Mouse (Mus musculus) MEL (cell line): Measurements from ENCODE around the gene Tgfbi.

Source experiments
- CTCF ChIP-seq, 3 experiments: IDR thresholded peaks in 2 of 3; conservative IDR thresholded peaks in 1 of 3; 2 replicates each; pipeline ENCODE4 v1.5.1; 2011 to 2012; ENCODE audit warnings: low read length in 3 of 3, low read depth in 2 of 3, mild to moderate bottlenecking in 2 of 3, improper control_type of control experiment in 1 of 3, inconsistent platforms in 1 of 3, mixed read lengths in 1 of 3, moderate library complexity in 1 of 3; ENCODE audit not compliant: control insufficient read depth in 1 of 3, insufficient read depth in 1 of 3, poor library complexity in 1 of 3, severe bottlenecking in 1 of 3
- EP300 ChIP-seq, 2 experiments: IDR thresholded peaks; 2 replicates each; pipeline ENCODE4 v1.6.1; 2011; ENCODE audit warnings: improper control_type of control experiment in 2 of 2, low read length in 2 of 2, low read depth in 1 of 2, mild to moderate bottlenecking in 1 of 2
- GATA1 ChIP-seq: IDR thresholded peaks from 2 replicates; pipeline ENCODE4 v1.6.1; 2011; ENCODE audit warnings: low read depth, low read length, improper control_type of control experiment
- MAX ChIP-seq: IDR thresholded peaks from 2 replicates; pipeline ENCODE4 v1.6.1; 2011; ENCODE audit warnings: low read length, improper control_type of control experiment
- MEF2A ChIP-seq: IDR thresholded peaks from 2 replicates; pipeline ENCODE4 v1.6.1; 2014; ENCODE audit warnings: low read depth, mild to moderate bottlenecking, inconsistent platforms, low read length, improper control_type of control experiment; ENCODE audit not compliant: poor library complexity, insufficient replicate concordance, severe bottlenecking; ENCODE audit errors: extremely low read depth
- POLR2A ChIP-seq, 2 experiments: IDR thresholded peaks; 2 replicates each; pipeline ENCODE4 v1.6.1; 2011 to 2012; ENCODE audit warnings: low read length in 2 of 2, mild to moderate bottlenecking in 2 of 2, control low read depth in 1 of 2, improper control_type of control experiment in 1 of 2, low read depth in 1 of 2, moderate library complexity in 1 of 2; ENCODE audit not compliant: control insufficient read depth in 1 of 2, insufficient read depth in 1 of 2, poor library complexity in 1 of 2
- POLR2AphosphoS2 ChIP-seq: IDR thresholded peaks from 2 replicates; pipeline ENCODE4 v1.6.1; 2011; ENCODE audit warnings: low read length, improper control_type of control experiment
- SIN3A ChIP-seq: IDR thresholded peaks from 2 replicates; pipeline ENCODE4 v1.6.1; 2012; ENCODE audit warnings: low read length, improper control_type of control experiment, inconsistent platforms
- ZNF384 ChIP-seq: IDR thresholded peaks from 2 replicates; pipeline ENCODE4 v1.6.1; 2012; ENCODE audit warnings: low read depth, mild to moderate bottlenecking, inconsistent platforms, low read length, improper control_type of control experiment

DNA sequence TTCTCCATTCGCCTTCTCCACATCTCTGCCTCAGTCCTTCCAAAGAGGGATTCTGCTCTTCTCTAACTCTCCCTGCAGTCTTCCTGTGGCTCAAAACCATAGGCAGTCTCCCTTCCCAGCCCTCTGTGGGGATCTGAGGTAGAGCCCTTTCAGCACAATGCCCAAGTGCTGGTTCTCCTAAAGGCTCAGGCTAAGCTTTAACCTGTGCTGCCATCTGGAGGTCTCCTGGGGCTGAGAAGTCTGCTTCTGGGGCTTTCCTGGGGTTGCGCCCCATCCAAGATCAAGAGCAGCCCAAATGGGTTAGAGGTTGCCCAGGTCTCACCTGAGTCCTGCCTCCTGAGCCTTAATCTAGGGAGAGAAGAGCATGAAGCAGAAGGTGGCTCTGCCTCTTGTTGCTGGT, 32.4 kb downstream of the Tgfbi start:
- TF ChIP-seq MAX (no peak), EP300 (IDR thresholded peaks at IDR 0.05; ENCODE audit: low read depth in 1 of 2, low read length in 2 of 2) (no peak), POLR2AphosphoS2 (no peak), CTCF (IDR thresholded peaks at IDR 0.05 in 2 of 3, conservative IDR thresholded peaks at IDR 0.05 in 1 of 3; ENCODE audit: control insufficient read depth in 1 of 3, insufficient read depth in 1 of 3, low read depth in 2 of 3, low read length in 3 of 3, poor library complexity in 1 of 3, severe bottlenecking in 1 of 3) (no peak), ZNF384 (no peak), SIN3A (no peak), GATA1 (no peak), POLR2A (IDR thresholded peaks at IDR 0.05; ENCODE audit: control insufficient read depth in 1 of 2, insufficient read depth in 1 of 2, low read depth in 1 of 2, low read length in 2 of 2, poor library complexity in 1 of 2) (no peak), MEF2A (no peak)
